Mouse (Mus musculus): ENCODE results near the gene Gm19426.

DNA sequence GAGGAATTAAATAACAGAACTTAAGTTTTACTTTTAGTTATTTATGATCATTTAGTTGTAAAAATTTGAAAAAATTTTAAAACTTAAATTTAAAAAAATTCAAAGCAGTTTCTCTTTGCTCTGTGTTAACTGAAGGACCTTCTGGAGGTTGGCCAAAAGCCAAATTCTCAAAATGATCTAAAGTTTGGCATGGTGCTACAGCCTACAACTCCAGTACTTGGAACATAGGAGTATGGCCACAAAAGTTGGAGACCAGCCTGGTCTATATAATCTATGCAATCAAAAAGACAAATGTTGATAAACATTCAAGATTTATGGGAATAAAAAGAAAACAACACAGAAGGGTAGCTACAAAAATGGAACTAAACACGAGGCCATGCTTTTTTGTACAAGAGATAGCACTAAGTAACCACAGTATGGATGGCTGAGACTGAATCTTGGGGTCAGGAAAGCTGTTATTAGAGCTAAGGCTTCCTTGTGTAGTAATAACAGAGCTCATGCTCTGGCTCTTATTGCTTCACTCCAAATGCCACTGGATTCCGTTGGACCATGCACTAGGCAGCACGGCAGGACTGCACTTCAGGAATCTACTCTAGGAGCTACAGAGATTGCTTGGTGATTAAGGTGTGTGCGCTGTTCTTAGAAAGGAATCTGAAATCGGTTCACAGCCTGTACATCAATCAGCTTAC, 48.3 kb downstream of the Gm19426 start:
- TF ChIP-seq CTCF (IDR thresholded peaks at IDR 0.05) (no peak), EP300 (IDR thresholded peaks at IDR 0.05) (no peak)

All from lung, postnatal 0 days (tissue).